Mouse (Mus musculus) CH12.LX (cell line): ENCODE results near the gene Prss27. TPM values are rescaled to one million over a fixed set of nuclear protein-coding genes. Genes with fewer than 3 reads are reported as not detected.

Source experiments
- DNase-seq: peaks from one replicate; pipeline ENCODE4 v3.0.0-alpha.2; 2013; ENCODE audit errors: extremely low read depth
- H3K27ac ChIP-seq: 2 replicates; pipeline ENCODE4 v1.5.1; 2012; ENCODE audit warnings: low read depth, mild to moderate bottlenecking, control low read depth, moderate library complexity; ENCODE audit not compliant: insufficient read depth
- H3K27me3 ChIP-seq: replicated peaks from 2 replicates; pipeline ENCODE3; 2012; ENCODE audit warnings: inconsistent platforms
- H3K36me3 ChIP-seq, 2 experiments: replicated peaks in 1 of 2; 2 replicates each; pipeline versions ENCODE3 to v1.6.1; 2012; ENCODE audit warnings: inconsistent platforms in 1 of 2, low read length in 1 of 2, mild to moderate bottlenecking in 1 of 2, mixed read lengths in 1 of 2, moderate library complexity in 1 of 2; ENCODE audit not compliant: control insufficient read depth in 1 of 2, insufficient read depth in 1 of 2
- H3K4me1 ChIP-seq, 2 experiments: 2 replicates each; pipeline ENCODE4 v1.6.1; 2012; ENCODE audit warnings: inconsistent platforms in 1 of 2, moderate library complexity in 1 of 2; ENCODE audit not compliant: insufficient read depth in 2 of 2, control insufficient read depth in 1 of 2
- H3K4me2 ChIP-seq: 2 replicates; pipeline ENCODE4 v1.6.1; 2012; ENCODE audit warnings: low read depth, mild to moderate bottlenecking, control low read depth; ENCODE audit not compliant: poor library complexity, insufficient read depth, severe bottlenecking
- H3K4me3 ChIP-seq, 3 experiments: fragments of 150-350 bp in 1 of 3; sonication (generic) in 1 of 3; replicated peaks in 1 of 3; 2 replicates each; pipeline versions ENCODE3 to v1.5.1; 2011 to 2012; ENCODE audit warnings: low read depth in 2 of 3, low read length in 2 of 3, mild to moderate bottlenecking in 2 of 3, moderate library complexity in 2 of 3, control low read depth in 1 of 3, improper control_type of control experiment in 1 of 3, inconsistent platforms in 1 of 3, mixed read lengths in 1 of 3; ENCODE audit not compliant: poor library complexity in 1 of 3
- H3K79me2 ChIP-seq: replicated peaks from 2 replicates; pipeline ENCODE4 v1.6.1; 2012; ENCODE audit warnings: mild to moderate bottlenecking, moderate library complexity; ENCODE audit not compliant: control insufficient read depth, poor library complexity, insufficient read depth, severe bottlenecking; ENCODE audit errors: extremely low read depth
- H3K9ac ChIP-seq: 2 replicates; pipeline ENCODE4 v1.6.1; 2012; ENCODE audit warnings: low read depth, mild to moderate bottlenecking, control low read depth, moderate library complexity; ENCODE audit not compliant: insufficient read depth
- H3K9me3 ChIP-seq: replicated peaks from 2 replicates; pipeline ENCODE3; 2012; ENCODE audit warnings: low read length, inconsistent platforms, mixed read lengths
- BHLHE40 ChIP-seq: IDR thresholded peaks from 2 replicates; pipeline ENCODE4 v1.6.1; 2011; ENCODE audit warnings: mild to moderate bottlenecking, low read depth, low read length, improper control_type of control experiment
- CHD1 ChIP-seq: IDR thresholded peaks from 2 replicates; pipeline ENCODE4 v1.6.1; 2012; ENCODE audit warnings: low read depth, low read length, improper control_type of control experiment, inconsistent platforms
- CTCF ChIP-seq, 2 experiments: IDR thresholded peaks in 1 of 2; conservative IDR thresholded peaks in 1 of 2; 2 replicates each; pipeline ENCODE4 v1.5.1; 2011 to 2012; ENCODE audit warnings: low read depth in 2 of 2, low read length in 2 of 2, improper control_type of control experiment in 1 of 2, inconsistent platforms in 1 of 2, mild to moderate bottlenecking in 1 of 2, moderate library complexity in 1 of 2
- E2F4 ChIP-seq: IDR thresholded peaks from 2 replicates; pipeline ENCODE4 v1.6.1; 2011; ENCODE audit warnings: low read depth, low read length, improper control_type of control experiment; ENCODE audit not compliant: insufficient replicate concordance
- ETS1 ChIP-seq: conservative IDR thresholded peaks from 2 replicates; pipeline ENCODE4 v1.6.1; 2012; ENCODE audit warnings: low read depth, mild to moderate bottlenecking, inconsistent platforms, low read length, improper control_type of control experiment, moderate library complexity
- HCFC1 ChIP-seq: IDR thresholded peaks from 2 replicates; pipeline ENCODE4 v1.6.1; 2012; ENCODE audit warnings: low read depth, mild to moderate bottlenecking, inconsistent platforms, low read length, improper control_type of control experiment
- JUN ChIP-seq: IDR thresholded peaks from 2 replicates; pipeline ENCODE4 v1.6.1; 2011; ENCODE audit warnings: low read depth, mild to moderate bottlenecking, low read length, improper control_type of control experiment, moderate library complexity; ENCODE audit not compliant: insufficient read depth
- KAT2A ChIP-seq: IDR thresholded peaks from 2 replicates; pipeline ENCODE4 v1.6.1; 2012; ENCODE audit warnings: low read length, improper control_type of control experiment, inconsistent platforms; ENCODE audit not compliant: insufficient replicate concordance
- MAFK ChIP-seq: IDR thresholded peaks from 2 replicates; pipeline ENCODE4 v1.6.1; 2011; ENCODE audit warnings: low read length, improper control_type of control experiment; ENCODE audit not compliant: insufficient replicate concordance
- MEF2A ChIP-seq: IDR thresholded peaks from 2 replicates; pipeline ENCODE4 v1.6.1; 2014; ENCODE audit warnings: low read depth, mild to moderate bottlenecking, inconsistent platforms, low read length, improper control_type of control experiment, borderline replicate concordance
- NELFE ChIP-seq: IDR thresholded peaks from 2 replicates; pipeline ENCODE4 v1.6.1; 2011; ENCODE audit warnings: low read depth, low read length, improper control_type of control experiment
- NRF1 ChIP-seq: IDR thresholded peaks from 2 replicates; pipeline ENCODE4 v1.6.1; 2014; ENCODE audit warnings: low read depth, mild to moderate bottlenecking, inconsistent platforms, low read length, improper control_type of control experiment, moderate library complexity
- PAX5 ChIP-seq: IDR thresholded peaks from 2 replicates; pipeline ENCODE4 v1.6.1; 2012; ENCODE audit warnings: low read length, inconsistent platforms, mixed read lengths
- POLR2A ChIP-seq: IDR thresholded peaks from 2 replicates; pipeline ENCODE4 v1.6.1; 2011; ENCODE audit warnings: low read depth, mild to moderate bottlenecking, improper control_type of control experiment, low read length
- POLR2AphosphoS2 ChIP-seq: IDR thresholded peaks from 2 replicates; pipeline ENCODE4 v1.6.1; 2011; ENCODE audit warnings: low read depth, low read length, improper control_type of control experiment
- TBP ChIP-seq: conservative IDR thresholded peaks from 2 replicates; pipeline ENCODE4 v1.6.1; 2011; ENCODE audit warnings: low read depth, low read length, improper control_type of control experiment
- TCF12 ChIP-seq: IDR thresholded peaks from 2 replicates; pipeline ENCODE4 v1.6.1; 2014; ENCODE audit warnings: low read depth, mild to moderate bottlenecking, inconsistent platforms, low read length, improper control_type of control experiment
- UBTF ChIP-seq: IDR thresholded peaks from 2 replicates; pipeline ENCODE4 v1.6.1; 2012; ENCODE audit warnings: low read depth, mild to moderate bottlenecking, inconsistent platforms, low read length, improper control_type of control experiment, moderate library complexity
- ZKSCAN1 ChIP-seq: IDR thresholded peaks from 2 replicates; pipeline ENCODE4 v1.6.1; 2012; ENCODE audit warnings: low read depth, inconsistent platforms, low read length, improper control_type of control experiment, borderline replicate concordance
- ZMIZ1 ChIP-seq: IDR thresholded peaks from 2 replicates; pipeline ENCODE4 v1.6.1; 2012; ENCODE audit warnings: low read depth, mild to moderate bottlenecking, inconsistent platforms, low read length, improper control_type of control experiment
- dilution Hi-C: fragments of 300-500 bp; cut with MboI; formaldehyde crosslinking; loops from 2 replicates; pipeline ENCODE4 v1.14.3; 2020; ENCODE audit warnings: low sequenced_read_pairs; ENCODE audit not compliant: extremely low pct_unique_long_range_greater_than_20kb, extremely low pct_ligation_motif_present
- in situ Hi-C: fragments of 300-500 bp; cut with MboI; formaldehyde crosslinking; loops from 3 replicates; pipeline ENCODE4 v1.14.3; 2019; ENCODE audit warnings: low sequenced_read_pairs, low pct_ligation_motif_present, low pct_unique_long_range_greater_than_20kb, mixed read lengths
- polyA plus RNA-seq: library from polyadenylated mRNA; unstranded; fragments of >175 nt; gene quantifications from 2 replicates; pipeline ENCODE4 v1.2.1, GENCODE M21; 2012; ENCODE audit warnings: low read depth; ENCODE audit not compliant: insufficient read length
- total RNA-seq, 2 experiments: library from RNA; depleted of rRNA; stranded (reverse); fragments of 300-350 nt in 1 of 2; fragments of >200 nt in 1 of 2; gene quantifications; 2 replicates each; pipeline ENCODE4 v1.2.3; 2012 to 2014

The Prss27 gene
- total and polyA plus RNA-seq, 3 experiments, result not detected

DNA sequence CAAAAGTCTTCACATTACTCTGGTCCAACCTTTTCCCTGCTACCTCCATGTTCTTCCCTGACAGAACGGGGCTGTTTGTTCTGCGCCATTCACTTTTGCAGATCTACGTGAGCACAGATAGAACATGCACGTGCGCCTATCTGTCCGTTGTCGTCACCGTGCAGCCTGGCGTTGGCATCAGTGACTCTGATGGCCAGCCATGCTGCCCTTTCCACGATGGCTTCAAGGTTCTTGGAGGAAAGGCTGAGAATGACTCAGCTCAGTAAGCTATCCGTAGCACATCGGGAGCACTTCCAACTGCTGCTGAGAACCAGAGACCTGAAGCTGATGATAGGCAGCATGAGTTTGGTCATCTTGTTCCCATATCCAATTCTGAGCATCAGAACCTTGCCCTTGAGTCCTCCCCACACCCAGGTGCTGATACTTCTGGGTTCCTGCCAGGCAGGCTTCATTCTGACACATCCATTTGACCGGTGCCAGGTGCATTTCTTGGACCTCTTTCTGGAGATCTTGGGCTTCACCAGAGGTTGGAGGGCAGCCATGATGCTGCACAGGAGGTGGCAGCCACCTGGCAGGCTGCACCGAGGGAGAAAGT lies 33.8 kb upstream of the Prss27 start:
- DNase-seq, result no peak
- peaks cover 0 to 8% of the 10 kb centered on the region in 2 experiments; a peak in 2 of 4 replicates for H3K4me1 ChIP-seq
- no peak overlapping the region for H3K4me2 ChIP-seq
- peaks cover 5% of the 10 kb centered on the region for H3K9me3 ChIP-seq
- H3K27ac ChIP-seq, result no peak overlapping the region
- no peak for TF ChIP-seq UBTF
- no peak for TF ChIP-seq POLR2A
- TF ChIP-seq NELFE, result no peak
- TF ChIP-seq POLR2AphosphoS2, result no peak
- no peak for TF ChIP-seq BHLHE40
- no peak for TF ChIP-seq CTCF (conservative IDR thresholded peaks at IDR 0.05 in 1 of 2, IDR thresholded peaks at IDR 0.05 in 1 of 2; ENCODE audit: low read depth in 2 of 2, low read length in 2 of 2)
- TF ChIP-seq ETS1, result no peak
- TF ChIP-seq PAX5, result no peak
- no peak for TF ChIP-seq NRF1
- no peak for TF ChIP-seq TCF12
- TF ChIP-seq E2F4, result no peak
- no peak for TF ChIP-seq MEF2A
- TF ChIP-seq KAT2A, result no peak
- TF ChIP-seq CHD1, result no peak
- no peak for TF ChIP-seq ZKSCAN1
- TF ChIP-seq HCFC1, result no peak
- TF ChIP-seq MAFK, result no peak
- H3K79me2 ChIP-seq, result no peaks in the 10 kb centered on the region
- H3K9ac ChIP-seq, result no peak overlapping the region
- in situ Hi-C loops, result no loop called here
- H3K36me3 ChIP-seq, result no peaks in the 10 kb centered on the region
- H3K4me3 ChIP-seq, result no peak overlapping the region
- H3K27me3 ChIP-seq, result peaks cover 75% of the 10 kb centered on the region
- dilution Hi-C loops, result no loop called here

DNA sequence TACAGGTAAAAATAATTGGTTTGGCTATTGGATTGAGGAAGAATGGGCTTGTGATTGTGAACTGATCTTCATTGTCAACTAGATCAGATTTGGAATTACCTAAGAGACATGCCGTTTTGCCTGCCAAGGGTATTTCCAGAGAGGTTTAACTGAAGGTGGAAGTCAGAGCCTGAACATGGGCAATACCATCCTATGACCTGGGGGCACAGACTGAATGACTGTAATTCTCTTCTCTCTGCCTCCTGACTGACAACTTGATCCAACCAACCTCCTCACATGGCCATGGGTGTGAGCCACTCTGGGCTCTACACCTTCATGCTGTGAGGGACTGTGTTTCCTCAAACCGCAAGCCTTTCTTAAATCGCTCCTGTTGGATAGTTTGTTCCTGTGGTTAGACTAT lies 32.9 kb upstream of the Prss27 start:
- no peak for DNase-seq
- no peak overlapping the region for H3K27ac ChIP-seq
- peaks cover 0 to 8% of the 10 kb centered on the region in 2 experiments; a peak in 2 of 4 replicates for H3K4me1 ChIP-seq
- H3K79me2 ChIP-seq, result no peaks in the 10 kb centered on the region
- dilution Hi-C loops (no loop called here), in situ Hi-C loops (no loop called here)
- TF ChIP-seq UBTF (no peak), ZMIZ1 (no peak), JUN (no peak), E2F4 (no peak), TBP (no peak)
- no peak overlapping the region for H3K9ac ChIP-seq
- H3K4me2 ChIP-seq, result no peak overlapping the region
- H3K36me3 ChIP-seq, result no peaks in the 10 kb centered on the region
- H3K4me3 ChIP-seq, result no peak overlapping the region
- peaks cover 74% of the 10 kb centered on the region for H3K27me3 ChIP-seq
- peaks cover 5% of the 10 kb centered on the region for H3K9me3 ChIP-seq
